Mouse (Mus musculus) heart, embryonic 11.5 days (tissue): ENCODE results near the gene Hes6. TPM values are rescaled to one million over a fixed set of nuclear protein-coding genes. Genes with fewer than 3 reads are reported as not detected.

Experiments used
- ATAC-seq: fragments of 200-750 bp; cut with Nextera tagmentation; replicated peaks from 2 replicates; pipeline ENCODE4 v1.8.0; 2017; ENCODE audit warnings: moderate library complexity; ENCODE audit not compliant: insufficient number of reproducible peaks, low FRiP score, low TSS enrichment
- H3K27ac ChIP-seq: fragments of 300-500 bp; sonication (generic); 2 replicates; pipeline ENCODE4 v1.5.1; 2014; ENCODE audit warnings: mild to moderate bottlenecking, low read depth, low read length
- H3K27me3 ChIP-seq: fragments of 300-500 bp; sonication (generic); 2 replicates; pipeline ENCODE4 v1.6.1; 2014; ENCODE audit warnings: mild to moderate bottlenecking, low read length, mixed read lengths; ENCODE audit not compliant: control insufficient read depth, insufficient read depth
- H3K36me3 ChIP-seq: fragments of 300-500 bp; sonication (generic); 2 replicates; pipeline ENCODE4 v1.6.1; 2014; ENCODE audit warnings: mild to moderate bottlenecking, low read length, moderate library complexity, mixed read lengths; ENCODE audit not compliant: control insufficient read depth, insufficient read depth
- H3K4me1 ChIP-seq: fragments of 300-500 bp; sonication (generic); 2 replicates; pipeline ENCODE4 v1.6.1; 2014; ENCODE audit warnings: low read length; ENCODE audit not compliant: control insufficient read depth, insufficient read depth
- H3K4me2 ChIP-seq: fragments of 300-500 bp; sonication (generic); 2 replicates; pipeline ENCODE4 v1.6.1; 2014; ENCODE audit warnings: mild to moderate bottlenecking, moderate library complexity
- H3K4me3 ChIP-seq: fragments of 300-500 bp; sonication (generic); 2 replicates; pipeline ENCODE4 v1.5.1; 2014; ENCODE audit warnings: low read depth, low read length
- H3K9ac ChIP-seq: fragments of 300-500 bp; sonication (generic); 2 replicates; pipeline ENCODE4 v1.6.1; 2014; ENCODE audit warnings: mild to moderate bottlenecking, low read depth, low read length, moderate library complexity
- H3K9me3 ChIP-seq: fragments of 300-500 bp; sonication (generic); replicated peaks from 2 replicates; pipeline ENCODE4 v1.6.1; 2016; ENCODE audit warnings: low read length; ENCODE audit not compliant: control insufficient read depth
- WGBS: fragments of 180-500 bp; shearing (Covaris S2); extraction: QIAGEN DNeasy Blood & Tissue Kit; methylation state at CpG from one replicate; pipeline ENCODE4 v1.1.7; 2014; ENCODE audit not compliant: insufficient replicate concordance; 5-methylcytosine and 5-hydroxymethylcytosine counted together
- polyA plus RNA-seq: library from polyadenylated mRNA; unstranded; fragments of >200 nt; fragmentation: Nextera tagmentation; extraction: Ambion mirVana; gene quantifications from 2 replicates; pipeline ENCODE4 v1.2.1, GENCODE M21; 2014

Hes6 gene
- polyA plus RNA-seq: 55.2 and 55.7 TPM in 2 replicates

- Histone ChIP-seq H3K4me1 (peaks cover 22% of the 10 kb centered on the region), H3K27ac (peak within 1 kb of the TSS; percentile 91), H3K4me2 (peak within 1 kb of the TSS; percentile 94), H3K9ac (peak within 1 kb of the TSS; percentile 87), H3K9me3 (no peaks in the 10 kb centered on the region), H3K4me3 (peak within 1 kb of the TSS; percentile 81), H3K36me3 (no peaks in the 10 kb centered on the region), H3K27me3 (no peaks in the 10 kb centered on the region)
- WGBS: under 1% methylated on average over 39 of the region's 39 CpGs
- peak; percentile 46 for ATAC-seq
Observed at GRCm38 (mm10) chr1:91413898-91414594, at the start of gene Hes6. Gene Hes6, minus strand, starts transcription at chr1:91414038.

DNA sequence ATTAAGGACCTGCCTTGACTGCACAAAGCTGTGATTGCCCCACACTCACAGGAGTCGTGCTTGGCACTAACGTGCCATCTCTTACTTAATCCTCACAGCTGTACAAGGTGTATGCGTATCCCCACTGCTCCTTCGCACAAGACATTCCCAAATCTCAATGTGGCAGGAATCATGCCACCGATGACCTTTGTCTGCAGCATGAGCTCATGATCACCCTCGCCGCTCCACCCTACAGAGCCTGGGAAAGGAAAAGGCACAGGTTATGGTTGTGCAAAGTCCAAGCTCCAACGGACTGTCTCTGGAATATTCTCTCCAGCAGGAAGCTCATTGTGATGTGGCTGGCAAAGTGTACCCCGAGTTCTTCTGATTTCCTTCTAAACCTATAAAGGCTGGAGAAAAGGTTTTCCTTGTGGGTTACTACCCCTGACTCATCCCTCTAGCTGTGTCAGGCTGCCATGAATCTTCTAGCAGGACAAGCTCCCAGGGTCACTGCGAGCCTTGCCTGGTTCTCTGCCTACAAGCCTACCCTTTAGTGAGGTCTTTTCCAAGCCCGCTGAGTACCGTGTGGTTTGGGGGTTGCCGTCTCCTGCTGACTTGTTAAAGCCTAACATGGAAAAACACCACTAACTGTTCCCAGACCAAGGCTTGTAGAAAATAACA is 49.6 kb upstream of the Hes6 start:
- H3K4me1 ChIP-seq: peaks cover 22% of the 10 kb centered on the region
- H3K9ac ChIP-seq: no peak overlapping the region
- H3K27me3 ChIP-seq: no peaks in the 10 kb centered on the region
- no peaks in the 10 kb centered on the region for H3K9me3 ChIP-seq
- no peak overlapping the region for H3K4me3 ChIP-seq
- WGBS: 84% methylated on average over 13 of the region's 13 CpGs
- no peaks in the 10 kb centered on the region for H3K36me3 ChIP-seq
- no peak overlapping the region for H3K4me2 ChIP-seq
- no peak overlapping the region for H3K27ac ChIP-seq
- ATAC-seq: no peak

DNA sequence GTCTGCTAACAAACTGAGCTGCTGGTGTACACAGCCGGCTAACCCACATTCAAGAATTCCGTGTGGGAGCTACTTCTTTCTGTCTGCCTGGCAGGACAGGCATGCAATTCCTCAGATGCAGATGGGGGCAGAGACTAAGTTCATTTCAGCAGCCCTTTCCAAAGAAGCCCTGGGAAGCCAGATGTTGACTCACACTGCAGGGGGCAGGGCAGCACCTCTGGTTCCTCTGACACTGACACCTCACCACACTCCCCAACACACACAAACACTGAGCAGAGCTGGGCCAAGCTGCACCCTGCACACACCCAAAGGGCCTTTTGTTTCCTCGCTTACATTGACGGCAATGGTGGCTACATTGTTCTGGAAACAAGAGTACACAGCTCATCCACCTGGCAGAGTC is 46.7 kb upstream of the Hes6 start:
- Histone ChIP-seq H3K9ac (no peak overlapping the region), H3K4me3 (no peak overlapping the region), H3K4me1 (peaks cover 42% of the 10 kb centered on the region), H3K4me2 (no peak overlapping the region), H3K27me3 (no peaks in the 10 kb centered on the region), H3K36me3 (no peaks in the 10 kb centered on the region), H3K9me3 (no peaks in the 10 kb centered on the region), H3K27ac (no peak overlapping the region)
- 27% methylated on average over 4 of the region's 4 CpGs for WGBS
- no peak for ATAC-seq

DNA sequence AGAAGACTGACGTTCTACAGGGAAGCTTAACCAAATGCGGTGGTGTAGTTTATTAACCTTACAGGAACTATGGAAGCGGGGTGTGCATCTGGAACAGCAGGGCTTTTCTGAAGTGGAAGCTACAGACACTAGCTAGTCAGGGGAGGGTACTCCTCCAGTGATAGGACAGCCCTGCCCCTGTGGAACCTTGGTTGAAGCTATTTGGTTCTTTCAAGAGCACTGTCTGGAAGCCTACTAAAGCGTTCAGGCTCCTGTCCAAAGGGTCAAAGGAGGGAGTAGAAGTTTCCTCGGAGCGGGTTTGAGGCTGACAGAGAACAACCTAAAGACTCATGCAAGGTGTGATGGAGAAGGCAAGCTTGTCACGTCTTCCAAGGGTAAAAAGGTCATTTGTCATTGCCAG is 46.2 kb upstream of the Hes6 start:
- 30% methylated on average over 7 of the region's 7 CpGs for WGBS
- Histone ChIP-seq H3K4me2 (peak overlapping the region; percentile 95), H3K9ac (no peak overlapping the region), H3K9me3 (no peaks in the 10 kb centered on the region), H3K4me1 (peaks cover 42% of the 10 kb centered on the region), H3K36me3 (no peaks in the 10 kb centered on the region), H3K4me3 (peak overlapping the region; percentile 72), H3K27me3 (no peaks in the 10 kb centered on the region), H3K27ac (no peak overlapping the region)
- no peak for ATAC-seq

- Histone ChIP-seq H3K36me3 (no peaks in the 10 kb centered on the region), H3K27ac (peak within 1 kb of the TSS; percentile 71), H3K4me2 (peak within 1 kb of the TSS; percentile 95), H3K4me1 (peaks cover 47% of the 10 kb centered on the region), H3K9ac (peak within 1 kb of the TSS; percentile 81), H3K27me3 (no peaks in the 10 kb centered on the region), H3K9me3 (no peaks in the 10 kb centered on the region), H3K4me3 (peak within 1 kb of the TSS; percentile 72)
- peak; percentile 95 for ATAC-seq
- WGBS: under 1% methylated on average over 90 of the region's 91 CpGs
Observed at GRCm38 (mm10) chr1:91459059-91459809, 45.4 kb upstream of the Hes6 start, which contains the start of gene Per2. Gene Per2, minus strand, starts transcription at chr1:91459324.

DNA sequence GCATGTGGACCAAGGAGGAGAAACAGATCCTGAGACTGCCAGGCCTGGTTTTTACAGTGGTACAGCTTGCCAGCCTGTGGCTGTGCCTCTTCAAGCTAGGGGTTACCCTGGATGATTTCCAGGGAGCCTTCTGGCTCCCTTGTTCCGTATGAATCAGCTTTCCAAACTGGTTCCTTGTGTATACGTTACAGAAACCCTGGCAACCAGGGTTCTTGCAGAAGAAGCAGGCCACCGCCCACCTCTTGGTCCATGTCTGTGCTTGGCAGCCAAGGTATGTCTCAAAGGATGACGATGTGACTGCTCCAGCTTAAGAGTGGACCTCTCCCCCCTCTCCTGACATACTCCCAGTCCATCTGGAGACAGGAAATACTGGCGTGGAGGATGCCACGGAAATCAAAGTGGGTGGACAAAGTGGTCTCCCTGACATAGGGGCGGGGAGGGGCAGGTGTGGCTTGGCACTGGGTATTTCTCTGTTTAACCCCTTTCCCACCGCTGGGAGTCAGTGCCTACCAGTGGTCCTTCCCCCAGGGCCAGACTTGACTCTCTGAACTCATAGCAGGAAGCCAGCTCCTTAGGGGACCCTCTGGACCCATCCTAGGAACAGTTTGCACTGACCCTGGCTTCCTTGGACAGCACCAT is 44.5 kb upstream of the Hes6 start:
- H3K4me3 ChIP-seq: peak overlapping the region; percentile 72
- peak overlapping the region; percentile 81 for H3K9ac ChIP-seq
- H3K4me1 ChIP-seq: peaks cover 52% of the 10 kb centered on the region
- WGBS: 23% methylated on average over 8 of the region's 8 CpGs
- no peaks in the 10 kb centered on the region for H3K36me3 ChIP-seq
- no peaks in the 10 kb centered on the region for H3K27me3 ChIP-seq
- no peak for ATAC-seq
- H3K4me2 ChIP-seq: peak overlapping the region; percentile 95
- H3K27ac ChIP-seq: peak overlapping the region; percentile 71; the same call in 1 of the 2 replicates
- H3K9me3 ChIP-seq: no peaks in the 10 kb centered on the region

DNA sequence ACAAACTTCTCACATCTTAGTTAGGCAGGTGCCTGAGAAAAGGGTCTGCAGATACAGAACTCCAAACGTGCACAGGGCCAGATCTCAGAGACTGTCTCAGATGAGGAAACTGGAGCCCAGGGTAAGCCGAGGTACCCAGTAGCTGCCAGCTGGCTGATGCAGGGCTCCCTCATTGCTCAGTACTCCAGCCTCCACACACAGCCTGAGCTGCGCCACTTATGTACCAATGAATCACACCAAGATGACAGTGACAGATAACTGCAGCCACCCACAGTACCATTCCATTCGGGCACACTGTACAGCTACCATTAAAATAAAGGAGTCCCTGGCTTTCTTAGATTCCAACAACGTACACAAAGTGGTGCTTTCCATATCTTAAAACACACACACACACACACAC is 43.9 kb upstream of the Hes6 start:
- no peaks in the 10 kb centered on the region for H3K9me3 ChIP-seq
- 68% methylated on average over 5 of the region's 5 CpGs for WGBS
- no peak overlapping the region; the same call in 1 of the 2 replicates for H3K4me2 ChIP-seq
- H3K9ac ChIP-seq: no peak overlapping the region
- 0 out of 2 replicates have a peak overlapping the region, but pooled peaks have one; percentile 8 for H3K27ac ChIP-seq
- no peaks in the 10 kb centered on the region for H3K27me3 ChIP-seq
- H3K4me3 ChIP-seq: no peak overlapping the region
- H3K36me3 ChIP-seq: no peaks in the 10 kb centered on the region
- no peak for ATAC-seq
- H3K4me1 ChIP-seq: peaks cover 52% of the 10 kb centered on the region

DNA sequence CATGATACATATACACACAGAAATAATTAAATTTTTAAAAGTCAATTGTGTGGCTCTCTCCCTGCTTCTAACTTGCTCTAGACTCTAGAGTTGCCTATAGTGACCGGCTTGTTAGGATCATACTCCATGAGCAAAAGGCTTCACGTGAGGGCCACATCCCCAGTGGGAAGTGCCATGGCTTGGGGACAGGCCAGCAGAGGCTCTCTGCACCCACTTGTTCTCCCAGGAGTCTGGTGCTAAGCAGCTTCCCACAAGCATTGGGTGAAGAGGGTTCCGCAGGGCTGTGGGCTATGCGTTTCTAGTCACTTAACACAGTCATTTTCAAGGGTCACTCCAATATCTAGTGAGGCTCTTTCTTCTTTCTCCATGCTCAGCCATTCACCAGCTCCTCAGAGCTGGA is 43.3 kb upstream of the Hes6 start:
- 0 out of 2 replicates have a peak overlapping the region, but pooled peaks have one; percentile 8 for H3K27ac ChIP-seq
- no peaks in the 10 kb centered on the region for H3K9me3 ChIP-seq
- no peak overlapping the region for H3K4me3 ChIP-seq
- no peak overlapping the region for H3K4me2 ChIP-seq
- 85% methylated on average over 4 of the region's 4 CpGs for WGBS
- no peak for ATAC-seq
- H3K9ac ChIP-seq: no peak overlapping the region
- H3K27me3 ChIP-seq: no peaks in the 10 kb centered on the region
- peaks cover 56% of the 10 kb centered on the region for H3K4me1 ChIP-seq
- no peaks in the 10 kb centered on the region for H3K36me3 ChIP-seq
